Mouse (Mus musculus): ENCODE measurements around the gene Cyp2d22. TPM values are rescaled to one million over a fixed set of nuclear protein-coding genes. Genes with fewer than 3 reads are reported as not detected.

Cyp2d22 gene
- polyA plus RNA-seq, 1 experiment, result 67.5 TPM

- H3K36me3 ChIP-seq (ENCODE audit: control insufficient read depth, insufficient read depth, low read length), result peaks cover 32% of the 10 kb centered on the region
- H3K4me3 ChIP-seq (ENCODE audit: low read depth, low read length), result no peak overlapping the region
- no peaks in the 10 kb centered on the region for H3K27me3 ChIP-seq (ENCODE audit: control insufficient read depth, insufficient read depth, low read length)
- peaks cover 28% of the 10 kb centered on the region for H3K4me1 ChIP-seq (ENCODE audit: control insufficient read depth, insufficient read depth, insufficient read length, low read length)
- TF ChIP-seq CTCF (IDR thresholded peaks at IDR 0.05; ENCODE audit: extremely low read depth, insufficient read length, insufficient replicate concordance, low read depth, low read length), result no peak
- TF ChIP-seq POLR2A (IDR thresholded peaks at IDR 0.05; ENCODE audit: low read depth, low read length), result peak; percentile 33; the same call in 1 of the 2 replicates
- 25% methylated on average over 3 of the region's 3 CpGs for WGBS
- peak overlapping the region; percentile 77 for H3K27ac ChIP-seq (ENCODE audit: insufficient read depth, low read depth, low read length)
Observed at GRCm38 (mm10) chr15:82351480-82351879, 28.6 kb downstream of the Cyp2d22 start.

- TF ChIP-seq POLR2A (IDR thresholded peaks at IDR 0.05; ENCODE audit: low read depth, low read length), result no peak
- no peak for TF ChIP-seq CTCF (IDR thresholded peaks at IDR 0.05; ENCODE audit: extremely low read depth, insufficient read length, insufficient replicate concordance, low read depth, low read length)
- Histone ChIP-seq H3K27me3 (ENCODE audit: control insufficient read depth, insufficient read depth, low read length) (no peaks in the 10 kb centered on the region), H3K4me3 (ENCODE audit: low read depth, low read length) (no peak overlapping the region), H3K4me1 (ENCODE audit: control insufficient read depth, insufficient read depth, insufficient read length, low read length) (peaks cover 29% of the 10 kb centered on the region), H3K27ac (ENCODE audit: insufficient read depth, low read depth, low read length) (peak overlapping the region; percentile 77), H3K36me3 (ENCODE audit: control insufficient read depth, insufficient read depth, low read length) (peaks cover 32% of the 10 kb centered on the region)
- 51% methylated on average over 4 of the region's 4 CpGs for WGBS
Observed at GRCm38 (mm10) chr15:82350349-82350748, 29.7 kb downstream of the Cyp2d22 start.

GRCm38 (mm10) chr15:82348999-82349341 is 31.1 kb downstream of the Cyp2d22 start:
- peak overlapping the region; percentile 78; the same call in 1 of the 2 replicates for H3K27ac ChIP-seq (ENCODE audit: insufficient read depth, low read depth, low read length)
- no peak overlapping the region for H3K4me3 ChIP-seq (ENCODE audit: low read depth, low read length)
- TF ChIP-seq CTCF (IDR thresholded peaks at IDR 0.05; ENCODE audit: extremely low read depth, insufficient read length, insufficient replicate concordance, low read depth, low read length) (no peak), POLR2A (IDR thresholded peaks at IDR 0.05; ENCODE audit: low read depth, low read length) (no peak)
- peaks cover 30% of the 10 kb centered on the region for H3K4me1 ChIP-seq (ENCODE audit: control insufficient read depth, insufficient read depth, insufficient read length, low read length)
- 34% methylated on average over 2 of the region's 2 CpGs for WGBS
- peaks cover 32% of the 10 kb centered on the region for H3K36me3 ChIP-seq (ENCODE audit: control insufficient read depth, insufficient read depth, low read length)
- no peaks in the 10 kb centered on the region for H3K27me3 ChIP-seq (ENCODE audit: control insufficient read depth, insufficient read depth, low read length)

GRCm38 (mm10) chr15:82348258-82348998 is 31.6 kb downstream of the Cyp2d22 start:
- peaks cover 32% of the 10 kb centered on the region for H3K36me3 ChIP-seq (ENCODE audit: control insufficient read depth, insufficient read depth, low read length)
- WGBS, result 70% methylated on average over 8 of the region's 8 CpGs
- peak overlapping the region; percentile 1; the same call in 1 of the 2 replicates for H3K4me3 ChIP-seq (ENCODE audit: low read depth, low read length)
- TF ChIP-seq CTCF (IDR thresholded peaks at IDR 0.05; ENCODE audit: extremely low read depth, insufficient read length, insufficient replicate concordance, low read depth, low read length) (no peak), POLR2A (IDR thresholded peaks at IDR 0.05; ENCODE audit: low read depth, low read length) (no peak)
- H3K27ac ChIP-seq (ENCODE audit: insufficient read depth, low read depth, low read length), result peak overlapping the region; percentile 78
- peaks cover 30% of the 10 kb centered on the region for H3K4me1 ChIP-seq (ENCODE audit: control insufficient read depth, insufficient read depth, insufficient read length, low read length)
- no peaks in the 10 kb centered on the region for H3K27me3 ChIP-seq (ENCODE audit: control insufficient read depth, insufficient read depth, low read length)

GRCm38 (mm10) chr15:82347852-82348251 is 32.2 kb downstream of the Cyp2d22 start:
- Histone ChIP-seq H3K36me3 (ENCODE audit: control insufficient read depth, insufficient read depth, low read length) (peaks cover 32% of the 10 kb centered on the region), H3K4me1 (ENCODE audit: control insufficient read depth, insufficient read depth, insufficient read length, low read length) (peaks cover 30% of the 10 kb centered on the region), H3K27ac (ENCODE audit: insufficient read depth, low read depth, low read length) (peak overlapping the region; percentile 78; the same call in 1 of the 2 replicates), H3K27me3 (ENCODE audit: control insufficient read depth, insufficient read depth, low read length) (no peaks in the 10 kb centered on the region), H3K4me3 (ENCODE audit: low read depth, low read length) (no peak overlapping the region)
- WGBS, result 91% methylated on average over 12 of the region's 12 CpGs
- TF ChIP-seq CTCF (IDR thresholded peaks at IDR 0.05; ENCODE audit: extremely low read depth, insufficient read length, insufficient replicate concordance, low read depth, low read length), result no peak
- TF ChIP-seq POLR2A (IDR thresholded peaks at IDR 0.05; ENCODE audit: low read depth, low read length), result no peak

- Histone ChIP-seq H3K27me3 (ENCODE audit: control insufficient read depth, insufficient read depth, low read length) (no peaks in the 10 kb centered on the region), H3K4me3 (ENCODE audit: low read depth, low read length) (peak overlapping the region; percentile 51), H3K36me3 (ENCODE audit: control insufficient read depth, insufficient read depth, low read length) (peaks cover 32% of the 10 kb centered on the region), H3K27ac (ENCODE audit: insufficient read depth, low read depth, low read length) (peak overlapping the region; percentile 87), H3K4me1 (ENCODE audit: control insufficient read depth, insufficient read depth, insufficient read length, low read length) (peaks cover 30% of the 10 kb centered on the region)
- TF ChIP-seq CTCF (IDR thresholded peaks at IDR 0.05; ENCODE audit: extremely low read depth, insufficient read length, insufficient replicate concordance, low read depth, low read length), result no peak
- TF ChIP-seq POLR2A (IDR thresholded peaks at IDR 0.05; ENCODE audit: low read depth, low read length), result no peak
- 45% methylated on average over 4 of the region's 4 CpGs for WGBS
Observed at GRCm38 (mm10) chr15:82347303-82347676, 32.8 kb downstream of the Cyp2d22 start.

GRCm38 (mm10) chr15:82346580-82347302 is 33.3 kb downstream of the Cyp2d22 start:
- TF ChIP-seq POLR2A (IDR thresholded peaks at IDR 0.05; ENCODE audit: low read depth, low read length) (no peak), CTCF (IDR thresholded peaks at IDR 0.05; ENCODE audit: extremely low read depth, insufficient read length, insufficient replicate concordance, low read depth, low read length) (peak; percentile 15; the same call in 1 of the 2 replicates)
- Histone ChIP-seq H3K4me3 (ENCODE audit: low read depth, low read length) (peak overlapping the region; percentile 70), H3K36me3 (ENCODE audit: control insufficient read depth, insufficient read depth, low read length) (peaks cover 32% of the 10 kb centered on the region), H3K27ac (ENCODE audit: insufficient read depth, low read depth, low read length) (peak overlapping the region; percentile 87), H3K4me1 (ENCODE audit: control insufficient read depth, insufficient read depth, insufficient read length, low read length) (peaks cover 30% of the 10 kb centered on the region), H3K27me3 (ENCODE audit: control insufficient read depth, insufficient read depth, low read length) (no peaks in the 10 kb centered on the region)
- 9% methylated on average over 14 of the region's 14 CpGs for WGBS

All from small intestine, adult 2 months (tissue).